Mouse (Mus musculus) heart, adult 18-20 months (tissue): ENCODE data around the gene Spem2. TPM values are rescaled to one million over a fixed set of nuclear protein-coding genes. Genes with fewer than 3 reads are reported as not detected.
A peak's percentile ranks its signal among the peaks of the same experiment; 100 is the strongest.

Experiments
- DNase-seq, 2 experiments: peaks; one replicate each; pipeline ENCODE4 v3.0.0; 2021 to 2022; ENCODE audit warnings: mixed read lengths in 1 of 2
- total RNA-seq, 2 experiments: library from RNA; stranded (reverse); gene quantifications; 2 replicates each; pipeline ENCODE4 v1.2.3; 2021

Spem2 gene
- total RNA-seq, 2 experiments from 2014 or later: not detected

GRCm38 (mm10) chr11:69835326-69835965 lies 17.2 kb upstream of the Spem2 start:
- no peak for DNase-seq

GRCm38 (mm10) chr11:69834001-69834549 lies 15.8 kb upstream of the Spem2 start:
- DNase-seq: no peak

- DNase-seq: no peak
Observed at GRCm38 (mm10) chr11:69833554-69833953, 15.3 kb upstream of the Spem2 start.

- DNase-seq: no peak
Observed at GRCm38 (mm10) chr11:69828832-69829231, 10.6 kb upstream of the Spem2 start.

GRCm38 (mm10) chr11:69823456-69823855 lies 5.2 kb upstream of the Spem2 start:
- no peak for DNase-seq

- no peak for DNase-seq
Observed at GRCm38 (mm10) chr11:69822080-69822479, 3.8 kb upstream of the Spem2 start, which contains the start of gene Spem1. TSS of gene Spem1 (minus strand) at chr11:69822180.

- no peak for DNase-seq
Observed at GRCm38 (mm10) chr11:69818871-69819270, 606 bp upstream of the Spem2 start.

GRCm38 (mm10) chr11:69816520-69816919 lies 1.7 kb downstream of the Spem2 start:
- DNase-seq: no peak

GRCm38 (mm10) chr11:69815155-69815554 lies 3.1 kb downstream of the Spem2 start, which contains the start of gene Gm39566:
TSS of gene Gm39566 (minus strand) at chr11:69815298.
- DNase-seq: no peak

- no peak for DNase-seq
Observed at GRCm38 (mm10) chr11:69810280-69810679, 8.0 kb downstream of the Spem2 start.

GRCm38 (mm10) chr11:69807641-69808040 lies 10.6 kb downstream of the Spem2 start:
- DNase-seq: no peak

GRCm38 (mm10) chr11:69806378-69806777 lies 11.9 kb downstream of the Spem2 start:
- no peak for DNase-seq

- DNase-seq: no peak
Observed at GRCm38 (mm10) chr11:69804972-69805909, 13.0 kb downstream of the Spem2 start, which contains the start of gene Tmem102. TSS of gene Tmem102 (minus strand) at chr11:69805624.

GRCm38 (mm10) chr11:69804652-69804940 lies 13.7 kb downstream of the Spem2 start:
- peak in 1 of 2 experiments; percentile 52 for DNase-seq

- DNase-seq: peak; percentile 80 to 87
Observed at GRCm38 (mm10) chr11:69803786-69804651, 14.2 kb downstream of the Spem2 start.

GRCm38 (mm10) chr11:69803328-69803727 lies 14.9 kb downstream of the Spem2 start:
- no peak for DNase-seq

- DNase-seq: peak; percentile 94
Observed at GRCm38 (mm10) chr11:69802648-69803105, 15.6 kb downstream of the Spem2 start.

- no peak for DNase-seq
Observed at GRCm38 (mm10) chr11:69801379-69801977, 16.8 kb downstream of the Spem2 start, which contains the start of gene Fgf11. TSS of gene Fgf11 (minus strand) at chr11:69801857.

- DNase-seq: peak; percentile 51 to 58
Observed at GRCm38 (mm10) chr11:69800392-69801197, 17.7 kb downstream of the Spem2 start.

GRCm38 (mm10) chr11:69800138-69800391 lies 18.2 kb downstream of the Spem2 start:
- DNase-seq: no peak
